Mouse (Mus musculus) liver, postnatal 0 days (tissue): ENCODE results near the gene Nbl1.

ENCODE experiments used
- CTCF ChIP-seq: sonication (generic); IDR thresholded peaks from 2 replicates; pipeline ENCODE4 v1.5.1; 2016; ENCODE audit warnings: antibody characterized with exemption, low read depth
- EP300 ChIP-seq: IDR thresholded peaks from 2 replicates; pipeline ENCODE4 v1.6.1; 2016; ENCODE audit warnings: antibody characterized with exemption, low read depth, mild to moderate bottlenecking

DNA sequence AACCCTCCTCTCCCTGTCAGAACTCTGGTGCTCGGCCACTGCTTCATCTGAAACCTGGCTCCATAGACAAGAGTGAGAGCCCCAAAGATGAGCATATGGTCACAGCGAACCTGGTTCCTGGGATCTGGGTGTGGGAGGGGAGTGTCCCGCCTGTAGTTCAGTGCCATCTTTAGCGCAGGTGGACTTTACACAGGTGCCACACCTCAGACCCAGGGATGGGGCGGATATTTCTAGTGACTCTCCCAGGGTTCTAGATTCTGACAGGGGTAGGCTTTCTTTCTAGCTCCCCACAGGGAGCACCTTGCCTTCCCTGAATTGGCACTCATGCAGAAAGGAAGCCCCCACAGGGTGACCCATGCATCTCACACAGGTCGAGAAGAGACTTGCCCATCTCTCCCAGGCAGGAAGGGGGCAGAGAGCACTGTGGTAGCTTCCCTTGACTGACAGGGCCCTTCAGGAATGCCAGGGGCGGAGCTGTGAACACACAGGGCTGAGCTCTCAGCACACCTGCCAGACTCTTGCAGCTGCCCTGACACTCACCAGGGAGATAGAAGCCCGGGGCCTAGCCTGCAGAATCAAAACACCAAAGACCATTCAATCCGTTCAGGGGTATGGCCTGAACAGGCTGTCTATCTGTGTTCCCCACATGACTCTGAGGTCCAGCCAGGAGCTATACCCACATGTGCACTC is 3.7 kb downstream of the Nbl1 start:
- TF ChIP-seq CTCF (no peak), EP300 (no peak)
